Mouse (Mus musculus): ENCODE data around the gene Lct. TPM values are rescaled to one million over a fixed set of nuclear protein-coding genes. Genes with fewer than 3 reads are reported as not detected.

The Lct gene
- total and polyA plus RNA-seq, 2 experiments from 2014 or later: 0.35 to 0.86 TPM

GRCm38 (mm10) chr1:128358916-128359553, 30.9 kb upstream of the Lct start:
- no peaks in the 10 kb centered on the region for H3K27me3 ChIP-seq (ENCODE audit: insufficient read depth, low read length)
- no peaks in the 10 kb centered on the region for H3K4me1 ChIP-seq (ENCODE audit: insufficient read depth)
- peak; percentile 67 for ATAC-seq
- H3K27ac ChIP-seq (ENCODE audit: low read depth, low read length): peak overlapping the region; percentile 62
- H3K4me2 ChIP-seq (ENCODE audit: low read depth): peak overlapping the region; percentile 63
- H3K36me3 ChIP-seq (ENCODE audit: insufficient read depth): peaks cover 15% of the 10 kb centered on the region; the same call in 1 of the 2 replicates
- peak; percentile 26; the same call in 1 of the 2 replicates for TF ChIP-seq CTCF (IDR thresholded peaks at IDR 0.05; ENCODE audit: low read depth)
- no peak for DNase-seq
- no peaks in the 10 kb centered on the region for H3K9me3 ChIP-seq (ENCODE audit: low read length)
- H3K4me3 ChIP-seq (ENCODE audit: low read depth, low read length): peak overlapping the region; percentile 63
- H3K9ac ChIP-seq: peak overlapping the region; percentile 47
- WGBS: 0% methylated on average over 35 of the region's 35 CpGs

GRCm38 (mm10) chr1:128358276-128358675, 30.2 kb upstream of the Lct start:
- peaks cover 15% of the 10 kb centered on the region for H3K36me3 ChIP-seq (ENCODE audit: insufficient read depth)
- no peak for TF ChIP-seq CTCF (IDR thresholded peaks at IDR 0.05; ENCODE audit: low read depth)
- H3K4me3 ChIP-seq (ENCODE audit: low read depth, low read length): peak overlapping the region; percentile 63; the same call in 1 of the 2 replicates
- no peak overlapping the region for H3K27ac ChIP-seq (ENCODE audit: low read depth, low read length)
- no peaks in the 10 kb centered on the region for H3K27me3 ChIP-seq (ENCODE audit: insufficient read depth, low read length)
- 59% methylated on average over 6 of the region's 6 CpGs for WGBS
- no peak overlapping the region for H3K9ac ChIP-seq
- H3K9me3 ChIP-seq (ENCODE audit: low read length): no peaks in the 10 kb centered on the region
- ATAC-seq (no peak), DNase-seq (no peak)
- H3K4me1 ChIP-seq (ENCODE audit: insufficient read depth): no peaks in the 10 kb centered on the region
- peak overlapping the region; percentile 63 for H3K4me2 ChIP-seq (ENCODE audit: low read depth)

GRCm38 (mm10) chr1:128357452-128357851, 29.3 kb upstream of the Lct start:
- Histone ChIP-seq H3K9me3 (ENCODE audit: low read length) (no peaks in the 10 kb centered on the region), H3K9ac (no peak overlapping the region), H3K4me3 (ENCODE audit: low read depth, low read length) (no peak overlapping the region), H3K36me3 (ENCODE audit: insufficient read depth) (peaks cover 12% of the 10 kb centered on the region), H3K4me2 (ENCODE audit: low read depth) (no peak overlapping the region), H3K4me1 (ENCODE audit: insufficient read depth) (no peaks in the 10 kb centered on the region), H3K27ac (ENCODE audit: low read depth, low read length) (no peak overlapping the region), H3K27me3 (ENCODE audit: insufficient read depth, low read length) (no peaks in the 10 kb centered on the region)
- no peak for TF ChIP-seq CTCF (IDR thresholded peaks at IDR 0.05; ENCODE audit: low read depth)
- 39% methylated on average over 3 of the region's 3 CpGs for WGBS
- DNase-seq: no peak
- no peak for ATAC-seq

GRCm38 (mm10) chr1:128353092-128353491, 25.0 kb upstream of the Lct start:
- ATAC-seq: no peak
- H3K36me3 ChIP-seq (ENCODE audit: insufficient read depth): peaks cover 16% of the 10 kb centered on the region
- WGBS: 92% methylated on average over 3 of the region's 3 CpGs
- no peak for TF ChIP-seq CTCF (IDR thresholded peaks at IDR 0.05; ENCODE audit: low read depth)
- DNase-seq: no peak
- H3K4me1 ChIP-seq (ENCODE audit: insufficient read depth): no peaks in the 10 kb centered on the region
- no peak overlapping the region for H3K9ac ChIP-seq
- no peaks in the 10 kb centered on the region for H3K9me3 ChIP-seq (ENCODE audit: low read length)
- no peak overlapping the region for H3K27ac ChIP-seq (ENCODE audit: low read depth, low read length)
- H3K27me3 ChIP-seq (ENCODE audit: insufficient read depth, low read length): no peaks in the 10 kb centered on the region
- no peak overlapping the region for H3K4me3 ChIP-seq (ENCODE audit: low read depth, low read length)
- no peak overlapping the region for H3K4me2 ChIP-seq (ENCODE audit: low read depth)

GRCm38 (mm10) chr1:128344232-128344631, 16.1 kb upstream of the Lct start:
- Histone ChIP-seq H3K4me2 (ENCODE audit: low read depth) (no peak overlapping the region), H3K9me3 (ENCODE audit: low read length) (no peaks in the 10 kb centered on the region), H3K27me3 (ENCODE audit: insufficient read depth, low read length) (no peaks in the 10 kb centered on the region), H3K9ac (no peak overlapping the region), H3K4me3 (ENCODE audit: low read depth, low read length) (no peak overlapping the region), H3K4me1 (ENCODE audit: insufficient read depth) (no peaks in the 10 kb centered on the region), H3K27ac (ENCODE audit: low read depth, low read length) (no peak overlapping the region), H3K36me3 (ENCODE audit: insufficient read depth) (peaks cover 38% of the 10 kb centered on the region; the same call in 1 of the 2 replicates)
- no peak for TF ChIP-seq CTCF (IDR thresholded peaks at IDR 0.05; ENCODE audit: low read depth)
- DNase-seq (no peak), ATAC-seq (no peak)
- 22% methylated on average over 10 of the region's 10 CpGs for WGBS

- no peaks in the 10 kb centered on the region for H3K27me3 ChIP-seq (ENCODE audit: insufficient read depth, low read length)
- H3K9me3 ChIP-seq (ENCODE audit: low read length): no peaks in the 10 kb centered on the region
- no peak overlapping the region for H3K4me3 ChIP-seq (ENCODE audit: low read depth, low read length)
- 92% methylated on average over 13 of the region's 13 CpGs for WGBS
- no peak overlapping the region for H3K9ac ChIP-seq
- no peak for TF ChIP-seq CTCF (IDR thresholded peaks at IDR 0.05; ENCODE audit: low read depth)
- H3K36me3 ChIP-seq (ENCODE audit: insufficient read depth): peaks cover 41% of the 10 kb centered on the region
- no peaks in the 10 kb centered on the region for H3K4me1 ChIP-seq (ENCODE audit: insufficient read depth)
- DNase-seq (no peak), ATAC-seq (no peak)
- H3K4me2 ChIP-seq (ENCODE audit: low read depth): no peak overlapping the region
- H3K27ac ChIP-seq (ENCODE audit: low read depth, low read length): no peak overlapping the region
Measured at GRCm38 (mm10) chr1:128337708-128338320, 9.7 kb upstream of the Lct start.

- H3K4me1 ChIP-seq (ENCODE audit: insufficient read depth): no peaks in the 10 kb centered on the region
- peaks cover 22% of the 10 kb centered on the region for H3K36me3 ChIP-seq (ENCODE audit: insufficient read depth)
- H3K4me3 ChIP-seq (ENCODE audit: low read depth, low read length): no peak overlapping the region
- WGBS: 98% methylated on average over 1 of the region's 1 CpGs
- no peak overlapping the region for H3K4me2 ChIP-seq (ENCODE audit: low read depth)
- H3K27me3 ChIP-seq (ENCODE audit: insufficient read depth, low read length): no peaks in the 10 kb centered on the region
- no peak for TF ChIP-seq CTCF (IDR thresholded peaks at IDR 0.05; ENCODE audit: low read depth)
- DNase-seq (no peak), ATAC-seq (no peak)
- H3K9me3 ChIP-seq (ENCODE audit: low read length): no peaks in the 10 kb centered on the region
- no peak overlapping the region for H3K9ac ChIP-seq
- H3K27ac ChIP-seq (ENCODE audit: low read depth, low read length): no peak overlapping the region
Measured at GRCm38 (mm10) chr1:128330313-128330712, 2.2 kb upstream of the Lct start.
